Mouse (Mus musculus): Measurements from ENCODE around the gene Cacna2d2. TPM values are rescaled to one million over a fixed set of nuclear protein-coding genes. Genes with fewer than 3 reads are reported as not detected.
"Not testable (repeated sequence)": the region's sequence is repeated elsewhere in the genome, so short reads cannot be mapped to it uniquely, and the experiment has no call there.

The Cacna2d2 gene
- polyA plus RNA-seq, 1 experiment from 2014 or later = 0.15 TPM

DNA sequence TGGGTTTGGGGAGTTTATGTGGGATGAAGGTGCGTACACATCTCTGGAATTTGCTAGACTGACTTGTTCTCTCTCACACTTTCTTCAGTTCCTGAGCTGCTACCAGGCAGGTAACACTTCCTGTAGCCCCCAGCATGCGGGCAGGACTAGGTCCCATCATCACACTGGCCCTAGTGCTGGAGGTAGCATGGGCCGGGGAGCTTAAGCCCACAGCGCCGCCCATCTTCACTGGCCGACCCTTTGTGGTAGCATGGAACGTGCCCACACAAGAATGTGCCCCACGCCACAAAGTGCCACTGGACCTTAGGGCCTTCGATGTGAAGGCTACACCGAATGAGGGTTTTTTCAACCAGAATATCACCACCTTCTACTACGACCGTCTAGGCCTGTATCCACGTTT lies 170.6 kb downstream of the Cacna2d2 start:
- peaks cover 11% of the 10 kb centered on the region for H3K4me1 ChIP-seq (replicated peaks; ENCODE audit: control insufficient read depth, insufficient read depth)
- peak overlapping the region; percentile 86 for H3K27ac ChIP-seq (replicated peaks)
- peaks cover 6% of the 10 kb centered on the region; the same call in 1 of the 2 replicates for H3K36me3 ChIP-seq (ENCODE audit: control insufficient read depth, insufficient read depth, low read length)
- no peak; the same call in 1 of the 2 replicates for TF ChIP-seq CTCF (IDR thresholded peaks at IDR 0.05; ENCODE audit: low read depth)
- no peak for TF ChIP-seq EP300 (optimal IDR thresholded peaks at IDR 0.05)
- DNase-seq (ENCODE audit: low spot score) = no peak
- no peak for ATAC-seq (ENCODE audit: low FRiP score, low TSS enrichment)
- H3K4me3 ChIP-seq (ENCODE audit: low read depth, low read length) = peak overlapping the region; percentile 76
- H3K27me3 ChIP-seq (ENCODE audit: control insufficient read depth, insufficient read depth, low read length) = no peaks in the 10 kb centered on the region
- no peaks in the 10 kb centered on the region for H3K9me3 ChIP-seq (ENCODE audit: control insufficient read depth, low read length)
- H3K9ac ChIP-seq (ENCODE audit: low read length) = peak overlapping the region; percentile 82
- 33% methylated on average over 13 of the region's 13 CpGs for WGBS
- H3K4me2 ChIP-seq (replicated peaks; ENCODE audit: low read depth) = peak overlapping the region; percentile 71

DNA sequence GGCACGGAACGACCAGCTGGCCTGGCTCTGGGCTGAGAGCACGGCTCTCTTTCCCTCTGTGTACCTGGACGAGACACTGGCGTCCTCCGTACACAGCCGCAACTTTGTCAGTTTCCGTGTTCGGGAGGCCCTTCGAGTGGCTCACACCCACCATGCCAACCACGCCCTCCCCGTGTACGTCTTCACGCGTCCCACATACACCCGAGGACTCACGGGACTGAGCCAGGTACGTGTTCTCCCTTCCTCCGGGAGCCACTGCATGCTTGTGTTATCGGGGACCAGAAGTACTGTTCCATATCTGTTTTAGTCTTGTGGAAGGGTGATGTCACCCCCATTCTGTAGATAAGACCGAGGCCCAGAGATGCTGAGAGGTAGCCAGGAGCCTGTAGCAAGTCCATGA lies 171.4 kb downstream of the Cacna2d2 start:
- ATAC-seq (ENCODE audit: low FRiP score, low TSS enrichment) = 0 out of 2 replicates have a peak, but pooled peaks have one; percentile 3
- H3K9me3 ChIP-seq (ENCODE audit: control insufficient read depth, low read length) = no peaks in the 10 kb centered on the region
- peak; percentile 71 for DNase-seq (ENCODE audit: low spot score)
- H3K9ac ChIP-seq (ENCODE audit: low read length) = 0 out of 2 replicates have a peak overlapping the region, but pooled peaks have one; percentile 82
- H3K27ac ChIP-seq (replicated peaks) = peak overlapping the region; percentile 86
- H3K4me3 ChIP-seq (ENCODE audit: low read depth, low read length) = peak overlapping the region; percentile 76
- H3K4me2 ChIP-seq (replicated peaks; ENCODE audit: low read depth) = peak overlapping the region; percentile 71
- 59% methylated on average over 21 of the region's 21 CpGs for WGBS
- no peaks in the 10 kb centered on the region for H3K27me3 ChIP-seq (ENCODE audit: control insufficient read depth, insufficient read depth, low read length)
- H3K36me3 ChIP-seq (ENCODE audit: control insufficient read depth, insufficient read depth, low read length) = peaks cover 6% of the 10 kb centered on the region; the same call in 1 of the 2 replicates
- no peak for TF ChIP-seq CTCF (IDR thresholded peaks at IDR 0.05; ENCODE audit: low read depth)
- no peak for TF ChIP-seq EP300 (optimal IDR thresholded peaks at IDR 0.05)
- H3K4me1 ChIP-seq (replicated peaks; ENCODE audit: control insufficient read depth, insufficient read depth) = peaks cover 11% of the 10 kb centered on the region

DNA sequence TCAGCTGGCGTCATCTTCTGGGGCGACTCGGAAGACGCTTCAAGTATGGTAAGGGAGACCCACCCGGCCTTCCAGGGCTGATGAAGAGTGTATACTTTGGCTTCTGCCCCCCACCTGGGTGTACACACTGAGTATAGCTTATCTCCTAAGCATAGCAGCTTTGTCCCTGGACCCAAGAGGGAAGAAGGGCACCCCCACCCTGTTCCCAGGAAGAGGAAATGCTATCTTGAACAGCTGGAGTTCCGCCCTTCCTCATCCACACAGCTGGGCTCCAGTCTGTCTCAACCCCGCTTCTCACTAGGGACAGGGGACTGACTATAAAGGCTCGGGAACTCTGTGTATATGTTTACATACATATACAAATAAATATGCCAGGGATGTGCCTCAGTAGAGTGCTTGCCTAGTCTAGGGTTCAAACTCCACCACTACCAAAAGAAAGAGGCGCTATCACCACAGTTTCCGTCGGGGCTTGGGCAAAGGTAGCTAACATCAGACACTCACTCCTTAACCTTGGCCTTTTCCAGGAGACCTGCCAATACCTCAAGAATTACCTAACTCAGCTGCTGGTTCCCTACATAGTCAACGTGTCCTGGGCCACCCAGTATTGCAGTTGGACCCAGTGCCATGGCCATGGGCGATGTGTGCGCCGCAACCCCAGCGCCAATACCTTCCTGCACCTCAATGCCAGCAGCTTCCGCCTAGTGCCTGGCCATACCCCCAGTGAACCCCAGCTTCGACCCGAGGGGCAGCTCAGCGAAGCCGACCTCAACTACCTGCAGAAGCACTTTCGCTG lies 172.3 kb downstream of the Cacna2d2 start:
- WGBS = 84% methylated on average over 22 of the region's 22 CpGs
- no peak for ATAC-seq (ENCODE audit: low FRiP score, low TSS enrichment)
- H3K9me3 ChIP-seq (ENCODE audit: control insufficient read depth, low read length) = no peaks in the 10 kb centered on the region
- no peak overlapping the region for H3K9ac ChIP-seq (ENCODE audit: low read length)
- peak overlapping the region; percentile 10; the same call in 1 of the 2 replicates for H3K4me3 ChIP-seq (ENCODE audit: low read depth, low read length)
- TF ChIP-seq EP300 (optimal IDR thresholded peaks at IDR 0.05) (no peak), CTCF (IDR thresholded peaks at IDR 0.05; ENCODE audit: low read depth) (no peak)
- peak overlapping the region; percentile 71 for H3K4me2 ChIP-seq (replicated peaks; ENCODE audit: low read depth)
- no peak for DNase-seq (ENCODE audit: low spot score)
- peaks cover 15% of the 10 kb centered on the region for H3K4me1 ChIP-seq (replicated peaks; ENCODE audit: control insufficient read depth, insufficient read depth)
- H3K27me3 ChIP-seq (ENCODE audit: control insufficient read depth, insufficient read depth, low read length) = no peaks in the 10 kb centered on the region
- H3K27ac ChIP-seq (replicated peaks) = peak overlapping the region; percentile 86
- H3K36me3 ChIP-seq (ENCODE audit: control insufficient read depth, insufficient read depth, low read length) = peaks cover 6% of the 10 kb centered on the region; the same call in 1 of the 2 replicates

DNA sequence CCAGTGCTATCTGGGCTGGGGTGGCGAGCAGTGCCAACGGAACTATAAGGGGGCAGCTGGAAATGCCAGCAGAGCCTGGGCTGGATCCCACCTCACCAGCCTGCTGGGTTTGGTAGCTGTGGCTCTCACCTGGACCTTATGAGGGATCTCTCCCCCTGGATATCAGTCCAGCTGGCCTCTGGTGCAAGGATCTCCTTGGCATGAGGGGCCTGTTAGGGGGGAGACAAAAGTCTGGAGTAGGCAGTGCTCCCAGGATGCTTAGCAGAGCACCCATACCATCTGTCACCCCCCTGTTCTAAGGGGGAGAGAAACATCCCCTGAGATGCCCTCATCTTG lies 172.9 kb downstream of the Cacna2d2 start:
- ATAC-seq (ENCODE audit: low FRiP score, low TSS enrichment) (no peak), DNase-seq (ENCODE audit: low spot score) (no peak)
- whole genome bisulfite sequencing = 97% methylated on average over 2 of the region's 2 CpGs
- Histone ChIP-seq H3K27me3 (ENCODE audit: control insufficient read depth, insufficient read depth, low read length) (no peaks in the 10 kb centered on the region), H3K4me1 (replicated peaks; ENCODE audit: control insufficient read depth, insufficient read depth) (peaks cover 15% of the 10 kb centered on the region), H3K9me3 (ENCODE audit: control insufficient read depth, low read length) (no peaks in the 10 kb centered on the region), H3K27ac (replicated peaks) (no peak overlapping the region), H3K9ac (ENCODE audit: low read length) (no peak overlapping the region), H3K36me3 (ENCODE audit: control insufficient read depth, insufficient read depth, low read length) (peaks cover 6% of the 10 kb centered on the region; the same call in 1 of the 2 replicates), H3K4me2 (replicated peaks; ENCODE audit: low read depth) (no peak overlapping the region), H3K4me3 (ENCODE audit: low read depth, low read length) (no peak overlapping the region)
- TF ChIP-seq CTCF (IDR thresholded peaks at IDR 0.05; ENCODE audit: low read depth) (no peak), EP300 (optimal IDR thresholded peaks at IDR 0.05) (no peak)

DNA sequence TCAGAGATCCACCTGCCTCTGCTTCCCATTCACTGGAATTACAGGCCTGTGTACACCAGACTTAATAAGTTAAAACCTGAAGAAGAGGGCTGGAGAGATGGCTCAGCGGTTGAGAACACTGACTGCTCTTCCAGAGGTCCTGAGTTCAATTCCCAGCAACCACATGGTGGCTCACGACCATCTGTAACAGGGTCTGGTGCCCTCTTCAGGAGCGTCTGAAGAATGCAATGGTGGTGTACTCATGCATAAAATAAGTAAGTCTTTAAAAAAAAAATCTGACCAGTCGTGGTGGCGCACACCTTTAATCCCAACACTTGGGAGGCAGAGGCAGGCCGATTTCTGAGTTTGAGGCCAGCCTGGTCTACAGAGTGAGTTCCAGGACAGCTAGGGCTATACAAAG lies 174.4 kb downstream of the Cacna2d2 start:
- TF ChIP-seq CTCF (IDR thresholded peaks at IDR 0.05; ENCODE audit: low read depth) = peak; percentile 34; the same call in 1 of the 2 replicates
- not testable (repeated sequence) for ATAC-seq (ENCODE audit: low FRiP score, low TSS enrichment); H3K9ac ChIP-seq (ENCODE audit: low read length); H3K27ac ChIP-seq (replicated peaks); H3K9me3 ChIP-seq (ENCODE audit: control insufficient read depth, low read length); H3K36me3 ChIP-seq (ENCODE audit: control insufficient read depth, insufficient read depth, low read length); DNase-seq (ENCODE audit: low spot score); H3K27me3 ChIP-seq (ENCODE audit: control insufficient read depth, insufficient read depth, low read length); H3K4me2 ChIP-seq (replicated peaks; ENCODE audit: low read depth); H3K4me3 ChIP-seq (ENCODE audit: low read depth, low read length)
- 90% methylated on average over 6 of the region's 6 CpGs for WGBS
- H3K4me1 ChIP-seq (replicated peaks; ENCODE audit: control insufficient read depth, insufficient read depth) = peaks cover 18% of the 10 kb centered on the region

Data from stomach, postnatal 0 days (tissue).